Mouse (Mus musculus) heart, adult 8-10 months (tissue): ENCODE data around the gene Ccdc27. TPM values are rescaled to one million over a fixed set of nuclear protein-coding genes. Genes with fewer than 3 reads are reported as not detected.

ENCODE experiments used
- DNase-seq: peaks from one replicate; pipeline ENCODE4 v3.0.0; 2022; ENCODE audit warnings: low spot score
- total RNA-seq, 4 experiments: library from RNA; stranded (reverse); gene quantifications; 2 replicates each; pipeline ENCODE4 v1.2.4; 2022

Gene Ccdc27
- total RNA-seq: not detected

GRCm38 (mm10) chr4:154042577-154042976 lies at the start of gene Ccdc27:
Ccdc27 (minus strand) TSS chr4:154042677.
- DNase-seq: no peak

- DNase-seq: no peak
Measured at GRCm38 (mm10) chr4:154091356-154091755, 48.9 kb upstream of the Ccdc27 start.

DNA sequence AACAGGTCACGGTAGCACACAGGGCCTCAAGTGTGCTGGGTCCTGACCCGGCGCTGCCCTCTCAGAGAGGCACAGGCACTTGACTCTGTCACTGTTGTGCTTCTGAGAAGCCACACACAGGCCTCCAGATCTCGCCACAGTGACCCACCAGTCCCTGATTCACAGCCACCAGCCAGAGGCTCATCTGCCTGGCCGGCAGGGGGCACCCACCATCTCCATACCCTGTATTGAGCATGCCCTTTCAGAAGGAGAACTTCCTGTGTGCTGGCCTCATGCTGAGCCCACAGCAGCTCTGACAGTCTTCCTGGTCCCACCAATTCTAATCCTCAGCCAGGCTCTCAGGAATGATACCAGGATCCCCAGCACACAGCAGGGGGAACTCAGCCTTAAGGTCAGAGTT lies 46.7 kb upstream of the Ccdc27 start:
- DNase-seq: no peak

DNA sequence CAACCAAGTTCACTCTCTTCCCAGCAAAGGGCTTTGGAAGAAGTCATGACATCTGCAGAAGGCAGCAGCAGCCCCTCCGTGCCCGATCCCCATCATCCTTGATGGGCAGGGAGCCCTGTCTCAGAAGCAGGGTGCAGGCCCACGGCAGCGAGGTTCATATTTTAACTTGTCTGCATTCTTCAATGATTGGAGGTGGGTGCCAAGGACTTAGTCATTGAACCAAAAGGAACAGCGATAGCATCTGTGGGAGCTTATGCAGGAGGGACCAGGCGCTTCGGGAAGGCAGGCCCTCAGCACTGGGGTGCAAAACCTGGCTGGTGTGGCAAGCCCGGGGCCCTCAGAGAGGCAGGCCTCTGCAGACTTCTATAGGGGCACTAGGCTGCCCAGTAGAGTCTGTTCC lies 44.0 kb upstream of the Ccdc27 start:
- no peak for DNase-seq

- no peak for DNase-seq
Measured at GRCm38 (mm10) chr4:154085856-154086255, 43.4 kb upstream of the Ccdc27 start.

GRCm38 (mm10) chr4:154081974-154082373 lies 39.5 kb upstream of the Ccdc27 start:
- no peak for DNase-seq

GRCm38 (mm10) chr4:154081021-154081420 lies 38.5 kb upstream of the Ccdc27 start:
- no peak for DNase-seq

- DNase-seq: no peak
Measured at GRCm38 (mm10) chr4:154080211-154080610, 37.7 kb upstream of the Ccdc27 start.

- DNase-seq: no peak
Measured at GRCm38 (mm10) chr4:154071941-154072340, 29.5 kb upstream of the Ccdc27 start.

DNA sequence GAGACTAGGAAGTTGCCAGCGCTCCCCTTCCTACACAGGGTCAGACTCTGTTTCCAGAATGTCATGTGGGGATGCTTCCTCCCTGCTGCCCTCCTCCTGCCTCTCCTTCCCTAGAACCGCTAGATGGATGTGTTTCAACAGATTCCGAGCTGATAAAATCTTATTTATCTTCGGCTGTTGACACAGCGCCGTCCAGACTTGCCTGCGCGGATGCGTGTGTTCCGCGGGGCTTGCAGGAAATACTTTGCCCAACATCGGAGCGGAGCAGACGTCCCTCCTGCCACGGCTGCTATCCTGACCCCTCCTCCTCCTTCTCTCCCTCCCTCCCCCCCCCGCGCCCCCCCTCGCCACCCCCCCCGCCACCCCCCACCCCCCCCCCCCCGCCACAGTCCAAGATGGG lies 29.0 kb upstream of the Ccdc27 start:
- DNase-seq: no peak

GRCm38 (mm10) chr4:154070896-154071295 lies 28.4 kb upstream of the Ccdc27 start:
- no peak for DNase-seq

DNA sequence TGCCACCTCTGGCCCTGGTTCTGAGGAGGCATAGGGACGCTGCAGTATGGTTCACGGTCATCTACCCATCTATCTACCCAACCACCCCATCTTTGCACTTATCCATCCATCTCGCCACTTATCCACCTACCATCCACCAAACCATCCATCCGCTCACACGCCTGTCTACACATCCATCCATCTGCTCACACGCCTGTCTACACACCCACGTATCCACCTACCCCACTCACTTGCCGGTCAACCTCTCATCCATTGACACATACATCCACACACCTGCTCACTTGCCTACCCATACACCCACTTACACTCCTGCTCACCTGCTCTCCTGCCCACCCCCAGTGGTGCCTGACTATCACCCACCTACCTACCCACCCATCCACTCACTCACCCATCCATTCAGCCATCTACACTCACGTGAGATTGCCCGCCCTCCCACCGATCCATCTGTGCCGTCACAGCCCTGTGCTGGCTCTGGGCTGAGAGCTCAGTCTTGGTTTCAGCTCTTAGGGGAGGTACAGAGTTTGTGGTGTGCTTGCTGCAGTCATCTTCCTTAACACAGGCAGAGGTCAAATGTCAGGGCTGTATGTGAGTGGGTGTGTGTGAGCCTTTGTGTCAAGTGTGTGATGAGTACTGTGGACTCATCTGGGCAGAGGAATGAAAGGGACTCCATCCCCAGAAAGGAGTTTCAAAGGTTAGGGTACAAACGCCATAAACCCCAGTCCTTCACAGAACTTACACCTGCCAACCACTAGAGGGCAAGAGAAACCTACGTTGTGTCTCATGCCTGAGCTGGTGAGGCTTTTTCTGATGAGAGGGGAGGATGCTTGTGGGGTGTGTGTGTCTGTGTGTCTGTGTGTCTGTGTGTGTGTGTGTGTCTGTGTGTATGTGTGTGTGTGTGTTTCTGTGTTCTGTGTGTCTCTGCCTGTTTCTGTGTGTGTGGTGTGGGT lies 22.6 kb upstream of the Ccdc27 start:
- DNase-seq: no peak

DNA sequence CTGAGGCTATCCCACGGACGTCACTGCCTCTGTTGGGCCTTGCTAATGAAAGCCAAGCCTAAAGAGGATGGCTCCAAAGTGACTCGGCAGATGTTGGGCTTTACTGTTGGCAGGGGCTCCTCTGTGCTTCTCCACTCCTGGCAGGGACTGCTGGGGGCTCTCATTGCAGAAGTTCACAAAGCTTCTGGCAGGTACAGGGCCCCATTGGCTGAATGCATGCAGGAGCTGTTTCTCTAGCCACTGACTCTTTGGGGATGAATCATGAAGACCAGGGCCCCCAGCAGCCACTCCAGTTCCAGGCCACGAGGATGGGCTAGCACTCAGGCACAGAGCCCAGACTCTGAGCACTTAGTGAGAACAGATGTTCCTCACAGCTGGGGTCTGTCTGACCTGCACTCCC lies 15.2 kb upstream of the Ccdc27 start:
- no peak for DNase-seq

- DNase-seq: peak; percentile 9
Measured at GRCm38 (mm10) chr4:154056661-154057060, 14.2 kb upstream of the Ccdc27 start.

DNA sequence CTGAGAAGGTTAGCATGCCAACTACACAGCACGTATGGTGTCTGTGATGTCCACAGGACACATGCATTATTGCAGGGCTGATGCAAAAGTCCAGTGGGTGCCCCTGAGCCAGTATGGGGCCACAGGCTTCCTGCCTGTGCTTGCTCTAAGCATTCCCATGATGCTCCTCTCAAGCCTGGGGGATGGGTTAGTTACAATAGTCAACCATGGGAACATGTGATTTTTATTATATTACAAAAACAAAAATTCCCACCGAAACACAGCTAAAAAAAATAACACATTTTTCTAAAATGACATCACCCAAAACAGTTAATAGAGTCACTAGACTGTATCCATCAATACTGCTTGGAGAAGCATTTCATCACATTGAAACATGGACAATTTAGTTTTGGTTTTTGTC lies 13.6 kb upstream of the Ccdc27 start:
- DNase-seq: no peak

DNA sequence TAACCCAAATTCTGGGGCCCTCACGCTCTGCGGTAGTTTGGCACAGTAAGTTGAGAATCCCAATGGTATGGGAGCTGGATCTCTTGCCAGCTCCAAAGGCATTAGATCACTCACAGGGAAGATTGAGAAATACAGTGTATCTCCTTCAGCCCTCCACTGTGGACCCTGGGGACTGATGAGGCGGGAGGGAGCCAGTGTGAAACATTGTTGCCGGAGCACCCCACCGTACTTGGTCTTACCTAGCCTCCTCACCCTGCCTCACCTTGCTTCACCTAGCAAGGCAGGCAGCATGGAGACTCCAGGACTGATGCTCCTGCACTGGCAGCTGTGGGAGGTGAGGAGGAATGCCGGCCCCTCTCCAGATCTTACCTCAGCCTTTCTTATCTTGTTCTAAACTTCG lies 13.0 kb upstream of the Ccdc27 start:
- DNase-seq: no peak

- no peak for DNase-seq
Measured at GRCm38 (mm10) chr4:154053065-154053464, 10.6 kb upstream of the Ccdc27 start.

GRCm38 (mm10) chr4:154051401-154051800 lies 8.9 kb upstream of the Ccdc27 start:
- no peak for DNase-seq

DNA sequence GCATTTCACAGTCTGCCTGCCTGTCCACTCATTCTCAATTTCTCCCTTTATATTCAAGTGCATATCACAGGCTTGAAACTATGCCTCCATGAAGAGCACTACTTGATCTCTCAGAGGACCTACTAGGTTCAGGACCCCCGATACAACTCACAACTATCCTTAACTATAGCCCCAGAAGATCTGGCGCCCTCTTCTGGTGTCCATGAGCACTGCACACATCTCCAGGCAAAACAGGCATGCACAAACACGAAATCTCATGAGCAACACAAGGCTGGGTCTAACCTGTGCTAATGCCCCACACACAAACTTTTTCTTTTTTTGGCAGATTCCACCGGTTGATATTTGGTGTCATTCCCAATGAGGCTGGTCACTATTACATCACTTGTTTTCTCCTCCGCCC lies 3.4 kb upstream of the Ccdc27 start:
- DNase-seq: no peak

DNA sequence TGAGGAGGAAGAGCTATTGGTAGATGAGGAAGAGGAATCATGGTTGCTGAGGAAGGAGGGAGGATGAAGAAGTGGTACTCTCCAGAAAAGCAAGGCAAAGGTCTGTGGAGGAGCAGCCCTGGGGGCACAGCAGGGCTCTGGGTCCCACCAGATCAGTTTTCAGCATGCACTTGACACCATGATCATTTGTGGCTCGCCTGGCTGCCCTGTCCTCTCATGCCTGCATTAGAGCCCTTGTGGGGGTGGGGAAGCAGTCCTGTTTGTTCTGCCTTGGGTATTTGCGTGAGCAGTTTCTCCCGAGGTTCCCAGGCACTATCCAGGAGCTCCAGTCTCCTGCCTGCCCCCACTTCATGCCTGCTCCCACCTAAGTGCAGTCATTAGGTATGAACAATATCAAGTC lies 5.4 kb downstream of the Ccdc27 start:
- DNase-seq: no peak

GRCm38 (mm10) chr4:154028646-154029045 lies 13.8 kb downstream of the Ccdc27 start:
- no peak for DNase-seq

DNA sequence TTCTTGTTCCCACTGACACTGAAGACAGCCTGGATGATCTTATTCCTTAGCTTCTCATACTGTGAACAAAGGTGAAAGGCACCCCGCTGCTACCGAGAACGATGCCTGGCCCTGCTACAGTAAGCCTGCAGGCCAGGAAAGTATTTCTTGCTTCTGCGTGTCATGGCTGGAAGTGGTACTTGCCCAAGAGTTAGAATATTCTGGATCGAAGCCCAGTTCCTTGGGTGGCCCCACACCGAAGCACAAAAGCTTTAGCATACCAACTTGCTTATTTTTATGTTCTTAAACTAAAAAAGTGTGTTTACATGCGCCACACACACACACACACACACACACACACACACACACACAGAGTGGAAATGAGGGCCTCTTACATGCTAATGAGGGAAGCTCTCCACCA lies 14.4 kb downstream of the Ccdc27 start:
- DNase-seq: no peak

GRCm38 (mm10) chr4:154026441-154026761 lies 16.1 kb downstream of the Ccdc27 start:
- no peak for DNase-seq
